Mouse (Mus musculus) megakaryocyte, embryonic 14.5 days (primary cell): Measurements from ENCODE around the gene Vsx2.

Source experiments
- FLI1 ChIP-seq: IDR thresholded peaks from 2 replicates; pipeline ENCODE4 v1.6.1; 2012; ENCODE audit warnings: low read length, inconsistent platforms, mixed read lengths
- GATA1 ChIP-seq: IDR thresholded peaks from 3 replicates; pipeline ENCODE4 v1.6.1; 2012; ENCODE audit warnings: mixed read lengths, low read length, inconsistent platforms, borderline replicate concordance

DNA sequence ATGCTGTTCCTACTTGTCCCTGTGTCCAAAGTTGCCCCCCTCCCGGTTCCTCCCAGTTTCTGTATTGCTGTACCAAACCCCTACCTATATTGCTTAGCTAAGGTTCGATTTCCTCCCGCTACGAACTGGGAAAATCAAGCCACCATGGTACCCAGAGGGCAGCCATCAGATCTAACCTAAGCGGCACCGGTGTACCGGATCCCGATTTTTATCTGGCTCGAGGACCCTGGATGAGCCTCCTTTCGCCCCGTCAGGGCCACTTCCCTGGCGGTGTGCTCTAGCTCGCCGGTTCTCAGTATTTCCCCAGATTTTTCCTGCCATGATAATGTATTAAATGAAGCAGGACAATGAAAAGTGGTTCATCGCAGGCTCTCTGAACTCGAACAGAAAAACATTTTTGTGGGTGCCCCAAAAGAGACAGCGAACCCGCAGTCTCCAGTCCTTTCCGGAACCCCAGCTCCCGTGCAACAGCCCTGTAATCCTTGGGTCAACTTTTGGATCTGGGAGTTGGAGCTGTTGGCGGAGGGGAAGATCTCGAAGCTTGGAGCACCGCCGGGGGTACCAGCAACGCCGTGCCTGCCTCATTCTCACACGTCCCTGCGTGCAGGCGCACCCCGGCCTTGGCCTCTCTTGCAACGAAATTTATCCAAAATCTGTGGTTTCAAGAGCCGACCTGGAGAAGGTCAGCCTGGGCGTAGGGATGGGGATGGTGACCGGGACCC lies 1.3 kb downstream of the Vsx2 start:
- no peak for TF ChIP-seq GATA1
- no peak for TF ChIP-seq FLI1
